Mouse (Mus musculus): ENCODE results near the gene Lsm10. TPM values are rescaled to one million over a fixed set of nuclear protein-coding genes. Genes with fewer than 3 reads are reported as not detected.

Gene Lsm10
- total RNA-seq (2021) = 10 to 100 TPM; 18.7 to 25.2 TPM
- long read RNA-seq, experiment 1, transcript Lsm10-201 (2 exons, 943 nt) = major isoform, 5 of 7 reads
- long read RNA-seq, experiment 1, partial matches to known transcripts = 0 of 7 reads
- long read RNA-seq, experiment 1, other reads (novel, unspliced or antisense) = 0 of 7 reads
- long read RNA-seq, experiment 2, transcript Lsm10-201 (2 exons, 943 nt) = major isoform, 18 of 24 reads
- long read RNA-seq, experiment 2, transcript Lsm10-203 (2 exons, 808 nt) = minor isoform, 5 of 24 reads
- long read RNA-seq, experiment 2, partial matches to known transcripts = 0 of 24 reads
- long read RNA-seq, experiment 2, other reads (novel, unspliced or antisense) = 1 of 24 reads

DNA sequence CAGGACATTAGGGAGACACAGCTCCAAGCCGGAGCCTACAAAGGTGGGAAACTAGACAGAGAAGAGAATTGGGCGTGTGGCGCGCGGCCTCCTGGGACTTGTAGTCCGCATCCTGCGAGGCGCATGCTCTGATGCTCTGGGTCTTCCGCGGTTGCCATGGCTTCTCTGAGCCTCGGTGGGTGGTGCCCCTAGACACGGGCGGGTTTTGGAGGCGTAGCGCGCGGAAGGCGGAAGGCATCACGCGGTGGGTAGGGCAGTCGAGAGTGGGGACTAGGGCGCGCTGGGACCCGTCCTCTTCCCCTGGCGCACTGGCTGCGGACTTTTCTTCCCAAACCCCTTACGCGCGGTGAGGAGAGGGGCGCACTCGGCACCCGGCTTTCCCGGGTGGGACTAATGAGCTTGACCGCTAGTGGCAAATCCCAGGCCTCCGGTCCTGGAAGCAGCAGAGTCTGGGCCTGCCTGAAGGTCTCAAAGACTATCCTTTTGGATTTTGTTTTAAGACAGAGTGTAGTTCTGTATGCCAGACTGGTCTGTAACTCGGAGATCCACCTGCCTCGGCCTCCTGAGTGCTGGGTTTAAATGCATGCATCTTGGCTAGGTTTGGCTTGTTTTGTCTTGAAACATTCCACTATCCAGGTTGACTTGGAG is at the start of gene Lsm10:
TSS of gene Lsm10 (plus strand) at position 160 of the 648 bp plus-strand sequence.
- peak; percentile 84 to 88 for DNase-seq (ENCODE audit: low spot score in 2 of 2)

DNA sequence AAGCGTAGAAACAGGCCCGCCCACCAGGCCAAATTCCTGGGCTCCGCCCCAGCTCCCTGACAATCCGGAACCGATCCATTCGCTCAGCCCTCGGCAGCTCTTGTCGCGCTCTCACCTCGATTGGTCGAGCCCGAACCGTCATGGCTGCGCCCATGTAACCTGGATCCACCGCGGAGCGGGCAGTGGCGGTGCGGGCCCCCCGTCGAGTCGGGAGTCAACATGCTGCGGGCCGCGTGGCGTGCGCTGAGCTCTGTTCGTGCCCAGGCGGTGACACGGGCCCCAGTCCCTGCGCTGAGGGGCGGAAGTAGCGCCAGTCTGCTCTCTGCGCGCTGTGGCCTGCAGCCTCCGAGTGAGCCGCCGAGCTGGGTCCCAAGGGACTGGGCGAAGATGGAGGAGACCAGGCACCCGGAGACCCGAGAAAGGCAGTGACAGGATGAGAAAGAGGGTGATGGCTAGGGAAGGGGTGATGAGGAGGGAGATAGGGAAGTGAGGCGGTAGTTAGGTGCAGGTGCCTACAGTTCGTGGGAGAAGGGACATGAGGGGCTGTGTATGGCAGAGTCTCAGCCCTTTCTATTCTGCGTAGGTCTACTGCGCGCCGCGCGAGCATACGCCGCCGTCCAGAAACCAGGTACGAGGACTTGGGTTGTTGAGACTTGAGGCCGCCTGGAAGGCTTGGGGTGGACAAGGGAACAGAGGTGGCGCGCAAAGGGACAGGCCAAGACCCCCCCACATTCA is 49.4 kb upstream of the Lsm10 start, which contains the start of gene Mrps15:
TSS of gene Mrps15 (plus strand) at position 75 of the 735 bp plus-strand sequence.
- peak; percentile 73 to 79 for DNase-seq (ENCODE audit: low spot score in 2 of 2)

GRCm38 (mm10) chr4:126051617-126052016 is 44.8 kb upstream of the Lsm10 start:
- DNase-seq (ENCODE audit: low spot score in 2 of 2) = no peak

DNA sequence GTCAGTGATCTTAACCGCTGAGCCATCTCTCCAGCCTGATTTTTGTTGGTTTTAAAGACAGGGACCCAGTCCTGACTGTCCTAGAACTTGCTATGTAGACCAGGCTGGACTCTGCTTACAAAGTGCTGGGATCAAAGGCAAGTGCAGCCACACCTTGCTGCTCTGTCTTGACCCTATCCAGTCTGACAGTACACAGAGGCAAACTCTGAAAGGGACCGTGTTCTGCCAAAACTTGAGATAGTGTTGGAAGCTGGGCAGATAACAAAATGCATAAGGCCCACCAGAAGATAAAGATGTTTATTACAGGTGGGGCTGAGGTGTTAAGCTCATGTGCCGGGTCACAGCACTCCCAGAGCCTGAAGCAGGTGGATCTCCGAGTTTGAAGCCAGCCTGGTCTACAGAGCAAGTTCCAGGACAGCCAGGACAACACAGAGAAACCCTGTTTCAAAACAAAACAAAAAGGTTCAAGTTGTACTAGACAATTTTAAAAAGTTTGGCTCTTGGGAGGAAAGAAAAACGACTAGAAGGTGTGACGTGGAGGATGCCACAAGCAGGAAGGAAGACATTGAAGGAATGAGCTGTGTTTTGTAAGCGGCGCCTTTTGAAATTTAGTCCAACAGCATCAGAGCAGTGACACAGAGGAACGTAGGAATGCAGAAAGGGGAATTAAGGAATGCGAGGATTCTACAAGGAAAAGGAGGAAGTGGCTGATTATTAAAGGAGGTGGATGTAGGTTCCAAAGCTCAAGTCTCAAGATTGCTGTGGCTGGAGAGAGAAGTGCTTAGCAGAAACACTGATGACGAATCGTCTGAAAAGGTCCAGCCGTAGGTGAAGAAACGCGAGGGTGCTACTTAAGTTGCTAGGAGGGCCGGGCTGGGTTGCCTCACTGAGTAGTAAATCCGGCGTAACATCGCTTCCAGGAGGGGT is 39.0 kb upstream of the Lsm10 start:
- DNase-seq (ENCODE audit: low spot score in 2 of 2) = no peak

GRCm38 (mm10) chr4:126058134-126058996 is 38.1 kb upstream of the Lsm10 start, which contains the start of gene Oscp1:
Gene Oscp1 (plus strand): TSS chr4:126058565.
- DNase-seq (ENCODE audit: low spot score in 2 of 2) = peak; percentile 74 to 80

- DNase-seq (ENCODE audit: low spot score in 2 of 2) = no peak
Measured at GRCm38 (mm10) chr4:126058997-126059362, 37.4 kb upstream of the Lsm10 start.

DNA sequence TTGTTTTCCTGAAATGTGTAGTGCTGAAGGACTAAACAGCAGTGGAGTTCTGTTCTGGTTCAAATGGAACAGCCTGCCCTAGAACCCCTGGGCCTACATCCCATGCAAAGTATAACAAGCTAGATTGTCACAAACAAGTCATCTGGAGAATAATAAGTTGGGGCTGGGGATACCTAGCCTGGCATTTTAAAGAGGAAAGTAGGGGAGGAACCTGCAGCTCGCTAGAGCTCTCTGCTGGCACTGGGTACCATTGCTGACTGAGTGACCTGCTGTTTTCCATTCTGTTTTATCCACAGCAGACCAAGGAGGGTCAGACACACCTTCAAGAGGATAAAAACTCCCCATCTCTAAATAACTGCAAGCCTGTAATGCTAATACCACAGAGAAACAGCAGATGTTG is 33.6 kb upstream of the Lsm10 start:
- DNase-seq (ENCODE audit: low spot score in 2 of 2) = no peak

DNA sequence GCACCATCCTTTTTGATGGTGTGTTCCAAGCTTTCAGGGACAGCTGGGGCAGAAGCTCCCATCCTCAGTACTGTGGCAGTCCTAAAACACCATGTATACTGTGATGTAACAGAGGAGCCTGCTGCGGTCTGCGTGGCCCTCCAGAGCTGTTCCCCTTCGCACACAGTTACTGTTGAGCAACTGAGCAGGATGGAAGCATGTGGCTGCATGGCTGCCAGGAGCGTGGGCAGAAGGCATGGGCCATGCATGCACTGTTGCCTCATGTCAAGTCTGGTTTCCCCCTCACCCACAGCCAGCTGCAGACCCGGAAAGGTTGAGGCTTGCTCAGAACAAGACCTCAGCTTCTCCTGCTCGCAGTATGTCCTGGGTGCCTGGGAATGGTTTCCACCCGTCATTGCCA is 31.2 kb upstream of the Lsm10 start:
- DNase-seq (ENCODE audit: low spot score in 2 of 2) = no peak

- no peak for DNase-seq (ENCODE audit: low spot score in 2 of 2)
Measured at GRCm38 (mm10) chr4:126067401-126068077, 28.9 kb upstream of the Lsm10 start.

GRCm38 (mm10) chr4:126068842-126069241 is 27.6 kb upstream of the Lsm10 start:
- no peak for DNase-seq (ENCODE audit: low spot score in 2 of 2)

DNA sequence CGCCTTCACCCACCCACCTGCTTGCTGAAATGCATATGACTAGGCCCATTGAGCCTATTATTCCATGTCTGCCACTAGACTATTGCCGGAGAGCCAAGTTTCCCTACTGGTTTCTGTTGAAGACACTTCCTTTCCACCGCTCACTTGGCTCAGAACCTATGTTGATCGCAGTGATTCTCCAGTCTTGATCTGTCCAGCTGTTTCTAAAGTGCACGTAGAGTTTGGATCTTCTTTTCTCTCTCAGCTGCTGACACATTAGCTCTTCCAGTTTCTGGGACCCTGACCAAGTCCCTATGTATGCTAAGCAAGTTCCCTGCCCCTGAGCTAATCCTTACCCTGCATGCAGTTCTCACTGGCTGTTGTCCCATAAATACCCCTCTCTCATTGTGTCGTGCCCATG is 18.6 kb upstream of the Lsm10 start:
- no peak for DNase-seq (ENCODE audit: low spot score in 2 of 2)

DNA sequence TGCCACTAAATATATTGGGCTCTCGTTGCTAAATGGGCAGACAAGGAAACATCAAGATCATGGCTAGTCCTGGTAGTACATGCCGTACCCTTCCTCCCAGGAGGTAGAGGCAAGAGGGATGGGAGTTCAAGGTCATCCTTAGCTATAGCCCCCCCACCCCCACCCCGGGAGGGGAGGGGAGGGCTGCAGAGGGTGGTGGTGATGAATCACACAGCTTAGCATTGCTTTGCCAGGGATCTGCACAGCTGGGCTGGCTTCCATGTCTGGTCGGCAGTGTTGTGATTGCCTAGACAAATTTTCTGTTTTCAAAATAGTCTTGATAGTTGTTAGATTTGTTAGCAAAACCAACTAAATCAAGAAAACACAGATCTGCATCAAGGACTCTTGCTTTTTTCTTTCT is 17.2 kb upstream of the Lsm10 start:
- DNase-seq (ENCODE audit: low spot score in 2 of 2) = no peak

DNA sequence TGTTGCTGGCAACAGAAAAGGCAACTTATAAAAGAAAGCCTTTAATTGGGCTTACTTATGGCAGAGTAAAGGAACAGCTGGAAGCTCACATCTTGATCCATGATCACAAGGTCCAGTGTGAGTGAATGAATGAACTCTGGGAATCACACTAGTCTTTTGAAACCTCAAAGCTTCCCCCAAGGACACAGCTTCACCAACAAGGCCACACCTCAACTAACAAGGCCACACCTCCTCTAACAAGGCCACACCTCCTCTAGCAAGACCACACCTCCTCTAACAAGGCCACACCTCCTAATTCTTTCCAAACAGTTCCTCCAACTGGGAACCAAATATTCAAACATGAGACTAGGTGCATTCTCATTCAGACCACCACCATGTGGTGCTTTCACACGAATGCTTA is 14.8 kb upstream of the Lsm10 start:
- DNase-seq (ENCODE audit: low spot score in 2 of 2) = no peak

DNA sequence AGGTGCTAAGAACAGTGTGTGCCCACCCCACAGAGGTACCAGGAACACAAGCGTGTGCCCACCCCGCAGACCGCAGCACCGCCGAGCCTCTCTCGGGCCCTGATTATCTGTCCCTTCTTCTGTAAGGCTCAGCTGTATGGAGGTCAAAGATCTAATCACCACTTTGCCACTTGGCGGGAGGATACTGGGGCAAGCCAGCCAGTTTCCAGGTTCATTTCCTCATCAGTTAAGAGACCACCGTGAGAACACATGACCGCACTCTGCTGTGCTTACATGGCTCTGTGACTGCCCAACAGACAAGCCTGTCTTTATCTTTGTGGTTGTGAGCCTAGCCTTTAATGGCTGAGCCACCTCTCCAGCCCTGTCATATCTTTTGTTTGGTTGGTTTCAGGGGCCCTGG is 13.4 kb upstream of the Lsm10 start:
- no peak for DNase-seq (ENCODE audit: low spot score in 2 of 2)

DNA sequence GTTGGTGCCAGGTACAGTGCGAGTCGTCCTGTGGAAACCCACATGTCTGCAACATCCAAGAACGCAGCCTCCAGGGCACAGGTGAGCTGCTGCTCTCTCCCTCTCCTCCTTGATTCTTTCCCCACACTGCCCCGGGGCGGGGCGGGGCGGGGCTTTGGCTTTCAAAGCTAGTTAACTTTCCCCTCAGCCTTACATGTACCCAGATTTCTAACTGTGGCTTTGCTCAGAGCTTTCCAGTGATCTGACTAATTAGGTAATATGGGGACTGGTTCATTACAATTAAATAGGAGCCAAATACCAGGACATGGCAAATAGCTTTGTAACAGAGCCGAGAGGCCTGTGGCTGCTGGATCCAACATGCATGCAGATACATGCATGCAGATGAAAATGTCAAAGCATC is 12.0 kb upstream of the Lsm10 start:
- no peak for DNase-seq (ENCODE audit: low spot score in 2 of 2)

GRCm38 (mm10) chr4:126085996-126086576 is 10.3 kb upstream of the Lsm10 start:
- DNase-seq (ENCODE audit: low spot score in 2 of 2) = peak; percentile 74 to 76

- no peak for DNase-seq (ENCODE audit: low spot score in 2 of 2)
Measured at GRCm38 (mm10) chr4:126090101-126090847, 6.1 kb upstream of the Lsm10 start.

DNA sequence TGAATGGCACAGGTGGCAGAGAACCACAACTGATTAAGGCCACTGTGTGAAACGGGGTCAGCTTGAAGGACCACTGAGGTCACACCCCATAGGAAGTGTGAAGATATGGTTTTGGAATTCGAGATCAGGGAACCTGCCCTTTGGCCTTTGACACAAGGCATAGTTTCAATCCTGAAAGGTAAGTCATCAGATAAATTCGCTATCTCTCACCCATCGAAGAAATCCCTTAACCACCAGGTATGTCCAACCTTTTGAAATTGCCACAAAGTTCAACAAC is 5.6 kb upstream of the Lsm10 start:
- no peak for DNase-seq (ENCODE audit: low spot score in 2 of 2)
